Mouse (Mus musculus) heart, embryonic 15.5 days (tissue): ENCODE results near the gene Elobl. TPM values are rescaled to one million over a fixed set of nuclear protein-coding genes. Genes with fewer than 3 reads are reported as not detected.

Experiments used
- ATAC-seq: fragments of 200-750 bp; cut with Nextera tagmentation; replicated peaks from 2 replicates; pipeline ENCODE4 v1.8.0; 2017; ENCODE audit warnings: low read depth, moderate TSS enrichment; ENCODE audit not compliant: insufficient number of reproducible peaks, insufficient read depth, low FRiP score
- H3K27ac ChIP-seq: fragments of 300-500 bp; sonication (generic); 2 replicates; pipeline ENCODE4 v1.5.1; 2015; ENCODE audit warnings: mild to moderate bottlenecking, inconsistent platforms
- H3K27me3 ChIP-seq: fragments of 300-500 bp; sonication (generic); 2 replicates; pipeline ENCODE4 v1.6.1; 2015; ENCODE audit warnings: inconsistent platforms
- H3K36me3 ChIP-seq: fragments of 300-500 bp; sonication (generic); 2 replicates; pipeline ENCODE4 v1.6.1; 2015; ENCODE audit warnings: mild to moderate bottlenecking, inconsistent platforms
- H3K4me1 ChIP-seq: fragments of 300-500 bp; sonication (generic); replicated peaks from 2 replicates; pipeline ENCODE4 v1.6.1; 2015; ENCODE audit warnings: inconsistent platforms
- H3K4me2 ChIP-seq: fragments of 300-500 bp; sonication (generic); 2 replicates; pipeline ENCODE4 v1.6.1; 2015; ENCODE audit warnings: inconsistent platforms, mild to moderate bottlenecking, moderate library complexity
- H3K4me3 ChIP-seq: fragments of 300-500 bp; sonication (generic); 2 replicates; pipeline ENCODE4 v1.5.1; 2015; ENCODE audit warnings: mild to moderate bottlenecking, inconsistent platforms
- H3K9ac ChIP-seq: fragments of 300-500 bp; sonication (generic); 2 replicates; pipeline ENCODE4 v1.6.1; 2015; ENCODE audit warnings: mild to moderate bottlenecking, inconsistent platforms
- H3K9me3 ChIP-seq: fragments of 300-500 bp; sonication (generic); replicated peaks from 2 replicates; pipeline ENCODE4 v1.6.1; 2016; ENCODE audit warnings: inconsistent platforms
- WGBS: fragments of 180-500 bp; shearing (Covaris S2); methylation state at CpG from one replicate; pipeline ENCODE4 v1.1.7; 2015; ENCODE audit warnings: mixed read lengths; 5-methylcytosine and 5-hydroxymethylcytosine counted together
- polyA plus RNA-seq: library from polyadenylated mRNA; unstranded; fragments of >200 nt; fragmentation: Nextera tagmentation; extraction: Ambion mirVana; gene quantifications from 2 replicates; pipeline ENCODE4 v1.2.1, GENCODE M21; 2015

The Elobl gene
- polyA plus RNA-seq, 1 experiment from 2014 or later, result not detected

DNA sequence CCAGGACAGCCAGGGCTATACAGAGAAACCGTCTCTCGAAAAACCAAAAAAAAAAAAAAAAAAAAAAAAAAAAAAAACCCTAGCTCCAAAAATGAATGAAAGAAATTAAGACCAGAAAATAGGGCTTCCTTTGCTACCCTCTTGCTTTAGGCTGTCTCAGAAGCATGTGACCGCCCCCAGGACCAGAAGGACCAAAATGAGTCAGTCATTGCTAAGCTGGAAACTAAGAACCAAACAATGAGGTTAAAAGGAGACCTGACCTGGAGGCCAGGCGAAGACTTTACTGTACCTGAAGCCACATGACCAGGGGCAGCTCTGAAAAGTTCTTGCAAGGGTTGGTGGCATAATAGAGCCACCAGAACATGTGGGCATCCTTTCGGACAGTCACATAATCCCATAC lies 14.6 kb downstream of the Elobl start:
- Histone ChIP-seq H3K9me3 (no peaks in the 10 kb centered on the region), H3K4me3 (no peak overlapping the region), H3K9ac (no peak overlapping the region), H3K27me3 (no peaks in the 10 kb centered on the region), H3K4me2 (no peak overlapping the region), H3K36me3 (no peaks in the 10 kb centered on the region), H3K4me1 (peaks cover 4% of the 10 kb centered on the region; the same call in 1 of the 2 replicates), H3K27ac (no peak overlapping the region)
- WGBS, result 90% methylated on average over 5 of the region's 5 CpGs
- no peak for ATAC-seq

DNA sequence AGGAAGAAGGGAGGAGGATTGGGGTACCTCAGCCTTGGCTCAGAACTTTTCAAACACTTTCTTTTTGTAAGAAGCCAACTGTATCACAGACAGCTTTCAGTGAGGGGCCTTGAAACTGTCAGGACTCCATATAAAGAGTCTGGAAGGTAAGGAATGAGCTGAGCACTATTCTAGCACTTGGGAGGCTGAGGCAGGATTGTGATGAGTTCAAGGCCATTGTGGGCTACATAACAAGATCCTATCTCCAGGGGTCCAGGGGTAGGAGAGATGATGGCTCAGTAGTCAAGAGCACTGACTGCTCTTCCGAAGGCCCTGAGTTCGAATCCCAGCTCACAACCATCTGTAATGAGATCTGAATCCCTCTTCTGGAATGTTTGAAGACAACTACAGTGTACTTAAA lies 15.2 kb downstream of the Elobl start:
- H3K4me1 ChIP-seq, result peaks cover 4% of the 10 kb centered on the region; the same call in 1 of the 2 replicates
- no peak overlapping the region for H3K9ac ChIP-seq
- no peaks in the 10 kb centered on the region for H3K27me3 ChIP-seq
- no peaks in the 10 kb centered on the region; the same call in 1 of the 2 replicates for H3K36me3 ChIP-seq
- no peak overlapping the region for H3K4me3 ChIP-seq
- H3K9me3 ChIP-seq, result no peaks in the 10 kb centered on the region
- no peak for ATAC-seq
- 86% methylated on average over 2 of the region's 2 CpGs for WGBS
- no peak overlapping the region for H3K27ac ChIP-seq
- no peak overlapping the region for H3K4me2 ChIP-seq

DNA sequence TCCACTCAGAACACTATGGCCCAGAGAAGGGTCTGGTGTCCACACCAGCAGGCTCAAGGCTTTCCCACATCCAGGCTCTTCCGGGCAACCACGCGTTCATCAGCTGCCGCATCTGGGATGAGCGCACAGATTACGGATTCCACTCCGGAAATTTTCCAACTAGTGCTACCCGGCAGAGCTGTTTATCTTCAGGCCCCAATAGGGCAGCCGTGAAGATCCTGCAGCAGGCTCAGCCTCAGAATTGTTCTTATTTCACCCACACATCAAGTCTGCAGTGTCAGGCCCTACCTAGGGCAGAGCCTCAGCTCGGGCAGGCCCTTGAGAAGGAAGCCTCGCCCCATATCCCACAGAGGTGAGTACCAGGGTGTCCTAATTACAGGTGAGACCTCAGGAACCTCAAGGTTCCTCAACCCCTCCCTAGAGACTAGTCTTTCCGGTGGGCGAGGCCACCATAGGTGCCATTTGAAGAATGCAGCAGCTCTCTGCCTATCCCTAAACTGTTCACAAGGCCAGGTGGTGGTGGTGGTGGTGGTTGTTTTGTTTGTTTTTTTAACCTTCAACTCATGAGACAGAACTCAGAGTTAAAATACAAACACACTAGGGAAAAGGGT lies 16.0 kb downstream of the Elobl start:
- no peak for ATAC-seq
- no peaks in the 10 kb centered on the region for H3K9me3 ChIP-seq
- no peak overlapping the region for H3K9ac ChIP-seq
- WGBS, result 74% methylated on average over 13 of the region's 13 CpGs
- no peak overlapping the region for H3K4me2 ChIP-seq
- no peak overlapping the region for H3K4me3 ChIP-seq
- H3K4me1 ChIP-seq, result peaks cover 4% of the 10 kb centered on the region; the same call in 1 of the 2 replicates
- no peak overlapping the region for H3K27ac ChIP-seq
- no peaks in the 10 kb centered on the region for H3K27me3 ChIP-seq
- H3K36me3 ChIP-seq, result no peaks in the 10 kb centered on the region; the same call in 1 of the 2 replicates

DNA sequence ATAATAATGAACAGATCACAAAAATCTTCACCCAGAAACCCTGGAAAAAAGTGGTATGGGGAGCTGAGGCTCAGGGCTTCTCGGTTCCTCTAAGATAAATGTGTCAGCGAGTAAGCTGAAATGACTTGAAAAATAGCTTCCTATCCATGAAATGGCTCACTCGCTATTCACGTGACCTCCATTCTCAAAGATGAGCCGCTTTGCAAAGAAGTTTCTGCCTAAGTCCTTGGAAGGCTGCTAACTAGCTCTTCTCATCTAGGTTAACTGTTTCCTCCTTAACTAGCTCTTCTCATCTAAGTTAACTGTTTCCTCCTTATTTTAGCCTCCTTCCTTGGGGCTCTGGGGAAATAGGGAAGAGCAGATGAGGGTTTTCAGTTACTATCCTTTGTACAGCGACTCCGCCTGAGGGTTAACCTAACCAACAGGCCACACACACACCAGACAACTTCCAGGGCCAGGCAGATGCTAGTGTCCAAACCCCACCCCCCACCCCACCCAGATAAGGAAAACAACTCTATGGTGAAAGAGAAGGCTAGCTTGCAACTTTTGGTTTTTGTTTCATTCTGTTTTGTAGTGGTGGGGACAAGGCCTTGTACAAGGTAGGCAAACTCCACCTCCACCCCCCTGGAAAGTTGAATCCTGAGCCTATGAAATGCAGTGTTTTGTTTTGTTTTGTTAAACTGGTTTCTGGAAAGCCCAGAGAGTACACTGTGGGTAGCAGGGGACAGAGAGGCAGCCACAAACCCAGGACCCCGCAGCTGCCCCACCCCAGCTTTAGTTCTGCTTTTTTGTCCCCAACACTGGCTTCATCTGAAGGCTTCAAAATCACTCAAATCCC lies 16.7 kb downstream of the Elobl start:
- no peak for ATAC-seq
- no peak overlapping the region for H3K9ac ChIP-seq
- H3K4me2 ChIP-seq, result no peak overlapping the region
- no peaks in the 10 kb centered on the region for H3K9me3 ChIP-seq
- H3K4me3 ChIP-seq, result no peak overlapping the region
- no peaks in the 10 kb centered on the region for H3K27me3 ChIP-seq
- H3K4me1 ChIP-seq, result no peaks in the 10 kb centered on the region; the same call in 1 of the 2 replicates
- H3K27ac ChIP-seq, result no peak overlapping the region
- H3K36me3 ChIP-seq, result peaks cover 2% of the 10 kb centered on the region
- WGBS, result 78% methylated on average over 8 of the region's 8 CpGs

DNA sequence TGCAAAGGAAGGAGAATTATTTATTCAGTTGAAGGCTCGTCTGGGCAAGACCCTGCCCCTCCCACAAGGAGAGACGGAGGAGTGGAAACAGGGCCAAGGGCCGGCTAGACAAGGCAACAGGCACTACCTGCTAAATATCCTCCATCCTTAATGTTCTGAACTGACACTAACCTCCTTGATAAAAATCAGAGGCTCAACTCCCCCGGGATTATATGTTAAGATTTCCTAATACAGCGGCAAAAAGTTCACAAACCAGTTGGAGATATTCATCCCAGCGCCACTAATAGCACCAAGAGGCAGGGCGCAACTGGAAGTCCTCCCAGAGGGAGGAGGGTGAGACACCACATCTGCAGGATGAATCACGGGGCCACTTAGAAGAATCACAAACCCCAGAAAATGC lies 17.8 kb downstream of the Elobl start:
- peaks cover 10% of the 10 kb centered on the region for H3K36me3 ChIP-seq
- H3K4me3 ChIP-seq, result no peak overlapping the region
- 78% methylated on average over 8 of the region's 8 CpGs for WGBS
- H3K9me3 ChIP-seq, result no peaks in the 10 kb centered on the region
- no peak for ATAC-seq
- H3K27me3 ChIP-seq, result no peaks in the 10 kb centered on the region
- no peak overlapping the region for H3K9ac ChIP-seq
- no peaks in the 10 kb centered on the region for H3K4me1 ChIP-seq
- H3K4me2 ChIP-seq, result no peak overlapping the region
- no peak overlapping the region for H3K27ac ChIP-seq

DNA sequence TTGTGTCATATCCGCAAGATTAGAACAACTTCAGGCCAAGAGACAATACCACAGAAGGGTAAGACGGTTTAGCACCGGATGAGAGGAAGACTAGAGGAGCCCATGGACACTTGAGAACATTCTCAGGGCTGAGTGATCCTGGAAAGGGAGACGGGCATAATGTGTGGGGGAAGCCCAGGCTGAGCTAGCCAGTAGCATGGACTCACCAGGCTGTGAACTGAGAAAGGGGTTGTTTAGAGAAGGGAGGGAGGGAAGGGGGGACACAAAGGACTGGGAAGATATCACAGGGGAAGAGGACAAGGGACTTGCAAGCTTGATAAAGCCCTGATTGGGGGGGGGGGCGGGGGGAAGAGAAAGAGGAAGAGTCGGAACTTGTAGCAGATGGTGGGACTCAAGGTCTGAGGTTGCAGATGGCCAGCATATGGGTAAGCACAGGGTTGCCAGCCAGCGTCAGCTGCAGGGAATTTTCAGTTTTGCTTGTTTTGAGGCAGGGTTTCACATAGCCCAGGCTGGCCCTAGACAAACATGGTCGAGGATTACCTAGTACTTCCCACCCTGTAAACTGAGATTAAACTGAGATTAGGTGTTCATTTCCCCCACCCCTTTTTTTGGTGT lies 20.7 kb downstream of the Elobl start:
- Histone ChIP-seq H3K9me3 (no peaks in the 10 kb centered on the region), H3K27me3 (no peaks in the 10 kb centered on the region), H3K4me3 (no peak overlapping the region), H3K4me1 (no peaks in the 10 kb centered on the region), H3K36me3 (peaks cover 20% of the 10 kb centered on the region), H3K9ac (no peak overlapping the region), H3K27ac (no peak overlapping the region), H3K4me2 (no peak overlapping the region)
- no peak for ATAC-seq
- 75% methylated on average over 8 of the region's 8 CpGs for WGBS

DNA sequence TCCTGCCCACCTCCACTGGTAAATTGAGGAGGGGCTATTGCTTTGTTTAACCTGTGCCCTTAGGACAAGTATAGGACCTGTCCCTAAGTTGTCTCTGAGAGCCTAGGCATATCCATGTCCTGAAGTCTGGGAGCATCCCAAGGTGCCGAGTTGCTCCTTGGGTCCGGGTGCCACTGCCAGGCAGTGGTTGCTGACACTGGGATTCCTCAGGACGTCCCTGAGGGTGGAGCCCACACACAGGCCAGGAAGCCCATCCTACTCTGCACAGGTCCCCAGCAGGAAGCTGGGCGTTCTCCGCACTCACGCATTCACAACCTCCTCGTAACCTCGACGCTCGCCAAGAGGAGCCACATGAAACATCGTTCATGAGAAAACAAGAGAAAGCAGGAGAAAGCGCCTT lies 25.2 kb downstream of the Elobl start:
- Histone ChIP-seq H3K36me3 (peaks cover 22% of the 10 kb centered on the region), H3K27me3 (no peaks in the 10 kb centered on the region), H3K4me2 (no peak overlapping the region), H3K4me3 (no peak overlapping the region), H3K9me3 (no peaks in the 10 kb centered on the region), H3K9ac (no peak overlapping the region), H3K27ac (no peak overlapping the region), H3K4me1 (no peaks in the 10 kb centered on the region)
- WGBS, result 79% methylated on average over 12 of the region's 12 CpGs
- no peak for ATAC-seq

DNA sequence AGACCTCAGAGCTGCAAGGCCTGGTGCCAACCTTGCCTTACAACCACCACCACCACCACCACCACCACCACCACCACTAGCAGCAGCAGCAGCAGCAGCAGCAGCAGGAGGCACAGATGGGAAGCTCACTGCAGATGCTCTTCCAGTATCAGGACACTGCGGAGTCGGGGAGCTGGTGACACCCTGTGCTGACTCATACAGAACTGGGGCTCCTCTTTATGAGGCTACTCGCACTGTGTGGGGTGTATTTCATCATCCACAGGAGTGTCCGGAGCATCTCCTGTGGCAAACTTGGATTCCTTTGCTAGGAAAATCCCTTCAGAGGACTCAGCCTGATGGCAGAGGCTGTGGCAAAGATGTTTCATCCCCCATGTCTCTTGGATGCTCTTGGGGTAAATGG lies 27.1 kb downstream of the Elobl start:
- Histone ChIP-seq H3K4me1 (no peaks in the 10 kb centered on the region), H3K27ac (no peak overlapping the region), H3K4me3 (no peak overlapping the region), H3K36me3 (peaks cover 19% of the 10 kb centered on the region; the same call in 1 of the 2 replicates), H3K4me2 (no peak overlapping the region), H3K9ac (no peak overlapping the region), H3K27me3 (no peaks in the 10 kb centered on the region), H3K9me3 (no peaks in the 10 kb centered on the region)
- WGBS, result 89% methylated on average over 4 of the region's 4 CpGs
- no peak for ATAC-seq

DNA sequence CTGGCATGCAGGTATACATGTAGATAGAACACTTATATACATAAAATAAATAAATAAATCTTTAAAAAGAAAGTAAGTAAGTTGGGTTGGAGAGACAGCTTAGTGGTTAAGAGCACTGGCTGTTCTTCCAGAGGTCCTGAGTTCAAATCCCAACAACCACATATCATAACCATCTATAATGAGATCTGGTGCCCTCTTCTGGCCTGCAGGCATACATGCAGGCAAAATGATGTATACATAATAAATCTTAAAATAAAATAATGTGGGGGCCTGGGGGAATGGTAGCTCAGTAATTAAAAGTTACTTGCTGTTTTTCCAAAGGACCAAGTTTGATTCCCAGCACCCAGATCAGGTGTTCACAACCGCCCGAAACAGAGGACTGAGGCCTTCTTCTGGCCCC lies 28.0 kb downstream of the Elobl start:
- Histone ChIP-seq H3K9ac (no peak overlapping the region), H3K4me2 (no peak overlapping the region), H3K4me1 (no peaks in the 10 kb centered on the region), H3K27ac (no peak overlapping the region), H3K4me3 (no peak overlapping the region), H3K36me3 (peaks cover 11% of the 10 kb centered on the region; the same call in 1 of the 2 replicates), H3K9me3 (no peaks in the 10 kb centered on the region), H3K27me3 (no peaks in the 10 kb centered on the region)
- WGBS, result 92% methylated on average over 2 of the region's 2 CpGs
- ATAC-seq, result no peak

DNA sequence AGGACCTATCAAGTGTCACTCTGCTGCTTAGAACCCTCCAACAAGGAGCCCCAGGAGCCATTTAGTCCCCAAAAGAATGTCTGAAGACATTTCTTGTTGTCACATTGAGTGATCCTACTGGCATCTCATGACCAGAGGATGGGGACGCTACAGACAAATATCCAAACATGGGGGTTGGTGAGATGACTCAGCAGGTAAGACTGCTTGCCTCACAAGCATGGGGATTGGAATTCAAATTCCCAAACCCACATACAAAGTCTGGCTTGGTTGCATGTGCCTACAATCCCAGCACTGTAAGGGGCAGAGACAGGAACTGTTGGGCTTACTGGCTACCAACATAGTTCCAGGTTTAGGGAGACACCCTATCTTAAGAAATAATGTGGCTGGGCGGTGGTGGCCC lies 28.8 kb downstream of the Elobl start:
- H3K36me3 ChIP-seq, result peaks cover 8% of the 10 kb centered on the region; the same call in 1 of the 2 replicates
- WGBS, result 87% methylated on average over 2 of the region's 2 CpGs
- no peaks in the 10 kb centered on the region for H3K27me3 ChIP-seq
- no peak overlapping the region for H3K4me3 ChIP-seq
- H3K4me2 ChIP-seq, result no peak overlapping the region
- H3K27ac ChIP-seq, result no peak overlapping the region
- ATAC-seq, result no peak
- no peaks in the 10 kb centered on the region for H3K4me1 ChIP-seq
- H3K9ac ChIP-seq, result no peak overlapping the region
- no peaks in the 10 kb centered on the region for H3K9me3 ChIP-seq

DNA sequence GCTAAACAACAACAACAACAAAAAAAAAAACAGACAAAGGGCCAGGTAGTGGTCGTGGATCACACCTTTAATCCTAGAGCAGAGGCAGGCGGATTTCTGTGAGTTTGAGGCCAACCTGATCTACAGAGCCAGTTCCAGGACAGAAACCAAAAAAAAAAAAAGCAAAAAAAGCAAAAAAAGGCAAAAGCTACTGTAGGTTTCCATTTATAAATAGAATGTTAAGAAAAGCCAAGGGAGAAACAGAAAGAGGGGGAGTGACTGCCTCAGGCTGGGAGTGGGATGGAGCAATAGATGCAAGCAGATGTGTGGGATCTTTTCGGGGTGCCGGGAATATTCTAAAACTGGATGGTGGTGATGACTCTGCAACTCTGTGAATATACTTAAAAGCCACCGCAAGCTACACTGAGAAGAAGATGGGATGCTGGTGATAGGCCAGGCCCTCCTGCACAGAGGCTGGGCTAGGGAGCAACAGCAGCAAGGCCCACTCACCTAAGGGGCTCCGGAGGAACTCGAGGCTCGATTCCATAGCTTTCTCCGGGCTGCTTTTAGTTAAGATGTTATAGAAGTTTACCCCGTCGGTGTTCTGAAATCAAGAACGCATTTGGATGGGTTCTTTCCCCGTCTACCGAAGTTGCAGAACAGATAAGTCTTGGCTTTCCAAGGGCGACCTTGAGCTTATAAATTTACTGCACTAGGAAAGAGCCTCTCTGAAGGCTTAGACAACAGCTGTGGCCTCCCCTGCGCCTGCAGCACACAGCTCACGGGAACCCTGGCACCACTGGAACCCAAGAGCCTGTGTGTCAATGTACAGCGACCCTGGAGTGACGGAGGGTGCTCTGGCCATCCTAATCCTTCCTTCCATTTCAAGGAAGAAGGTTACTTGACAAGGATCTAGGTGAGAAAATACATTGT lies 32.4 kb downstream of the Elobl start:
- 90% methylated on average over 19 of the region's 19 CpGs for WGBS
- H3K27me3 ChIP-seq, result no peaks in the 10 kb centered on the region
- H3K27ac ChIP-seq, result no peak overlapping the region
- H3K36me3 ChIP-seq, result peaks cover 14% of the 10 kb centered on the region; the same call in 1 of the 2 replicates
- H3K4me3 ChIP-seq, result no peak overlapping the region
- no peaks in the 10 kb centered on the region for H3K9me3 ChIP-seq
- ATAC-seq, result no peak
- H3K9ac ChIP-seq, result no peak overlapping the region
- no peak overlapping the region for H3K4me2 ChIP-seq
- H3K4me1 ChIP-seq, result no peaks in the 10 kb centered on the region
